Mouse (Mus musculus): Measurements from ENCODE around the gene Clca3a2. TPM values are rescaled to one million over a fixed set of nuclear protein-coding genes. Genes with fewer than 3 reads are reported as not detected.
A peak's percentile ranks its signal among the peaks of the same experiment; 100 is the strongest.
"Not testable (repeated sequence)": the region's sequence is repeated elsewhere in the genome, so short reads cannot be mapped to it uniquely, and the experiment has no call there.

Clca3a2 gene
- polyA plus RNA-seq, 1 experiment from 2014 or later = 0.51 TPM

DNA sequence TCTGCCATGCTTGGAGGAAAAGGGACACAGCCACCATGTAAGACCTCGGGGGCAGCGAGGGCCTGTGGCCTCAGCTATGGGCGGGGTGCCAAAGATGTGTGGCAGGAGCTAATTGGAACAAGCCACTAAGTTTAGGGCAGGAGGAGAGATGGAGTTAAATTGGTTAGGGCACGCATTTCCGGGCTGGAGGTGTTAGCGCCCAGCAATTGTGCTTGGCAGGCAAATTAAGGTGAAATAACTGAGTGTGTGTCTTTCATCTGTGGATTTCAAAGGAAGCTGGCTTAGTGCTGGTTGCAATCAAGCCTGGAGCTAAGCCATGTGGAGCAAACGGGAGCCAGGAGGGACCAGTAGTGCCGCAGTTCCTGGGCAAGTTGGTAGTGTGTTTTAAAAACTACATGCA, 63.2 kb downstream of the Clca3a2 start:
- not testable (repeated sequence) for H3K4me3 ChIP-seq (ENCODE audit: low read depth, low read length); H3K27me3 ChIP-seq (replicated peaks; ENCODE audit: control insufficient read depth, insufficient read depth, low read length); H3K36me3 ChIP-seq (ENCODE audit: control insufficient read depth, insufficient read depth, low read length); H3K4me1 ChIP-seq (ENCODE audit: control insufficient read depth, insufficient read depth, low read length); H3K27ac ChIP-seq (replicated peaks; ENCODE audit: low read depth, low read length); ATAC-seq (ENCODE audit: low read depth); H3K9ac ChIP-seq (ENCODE audit: low read depth, low read length); H3K9me3 ChIP-seq (ENCODE audit: control insufficient read depth, low read length); H3K4me2 ChIP-seq (ENCODE audit: low read depth, low read length)
- WGBS = 65% methylated on average over 8 of the region's 8 CpGs
- peak; percentile 3 for DNase-seq (ENCODE audit: low spot score)

DNA sequence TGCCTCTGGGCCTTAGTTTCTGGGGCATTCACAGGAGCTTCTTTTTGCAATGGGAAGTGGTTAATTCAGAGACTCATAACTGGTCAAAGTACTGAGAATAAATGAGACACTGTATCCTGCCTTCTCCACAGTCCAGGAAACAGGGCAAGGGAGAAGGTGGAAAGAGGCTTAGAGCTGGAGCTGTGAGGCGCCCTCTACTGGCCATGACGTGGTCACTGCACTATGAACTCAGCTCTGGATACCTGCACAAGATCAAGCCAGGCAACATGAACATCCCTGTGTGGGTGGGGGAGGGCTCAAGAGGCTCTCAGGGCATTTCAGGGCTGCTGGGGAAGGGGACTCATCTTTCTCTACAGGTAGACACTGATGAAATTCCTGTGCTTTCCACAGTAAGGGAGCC, 66.2 kb downstream of the Clca3a2 start:
- H3K4me3 ChIP-seq (ENCODE audit: low read depth, low read length) = no peak overlapping the region
- no peak overlapping the region for H3K9ac ChIP-seq (ENCODE audit: low read depth, low read length)
- no peaks in the 10 kb centered on the region for H3K4me1 ChIP-seq (ENCODE audit: control insufficient read depth, insufficient read depth, low read length)
- ATAC-seq (ENCODE audit: low read depth) (no peak), DNase-seq (ENCODE audit: low spot score) (no peak)
- no peak overlapping the region for H3K4me2 ChIP-seq (ENCODE audit: low read depth, low read length)
- H3K36me3 ChIP-seq (ENCODE audit: control insufficient read depth, insufficient read depth, low read length) = no peaks in the 10 kb centered on the region
- no peaks in the 10 kb centered on the region for H3K9me3 ChIP-seq (ENCODE audit: control insufficient read depth, low read length)
- H3K27ac ChIP-seq (replicated peaks; ENCODE audit: low read depth, low read length) = no peak overlapping the region
- WGBS = 3% methylated on average over 2 of the region's 2 CpGs
- no peaks in the 10 kb centered on the region for H3K27me3 ChIP-seq (replicated peaks; ENCODE audit: control insufficient read depth, insufficient read depth, low read length)

DNA sequence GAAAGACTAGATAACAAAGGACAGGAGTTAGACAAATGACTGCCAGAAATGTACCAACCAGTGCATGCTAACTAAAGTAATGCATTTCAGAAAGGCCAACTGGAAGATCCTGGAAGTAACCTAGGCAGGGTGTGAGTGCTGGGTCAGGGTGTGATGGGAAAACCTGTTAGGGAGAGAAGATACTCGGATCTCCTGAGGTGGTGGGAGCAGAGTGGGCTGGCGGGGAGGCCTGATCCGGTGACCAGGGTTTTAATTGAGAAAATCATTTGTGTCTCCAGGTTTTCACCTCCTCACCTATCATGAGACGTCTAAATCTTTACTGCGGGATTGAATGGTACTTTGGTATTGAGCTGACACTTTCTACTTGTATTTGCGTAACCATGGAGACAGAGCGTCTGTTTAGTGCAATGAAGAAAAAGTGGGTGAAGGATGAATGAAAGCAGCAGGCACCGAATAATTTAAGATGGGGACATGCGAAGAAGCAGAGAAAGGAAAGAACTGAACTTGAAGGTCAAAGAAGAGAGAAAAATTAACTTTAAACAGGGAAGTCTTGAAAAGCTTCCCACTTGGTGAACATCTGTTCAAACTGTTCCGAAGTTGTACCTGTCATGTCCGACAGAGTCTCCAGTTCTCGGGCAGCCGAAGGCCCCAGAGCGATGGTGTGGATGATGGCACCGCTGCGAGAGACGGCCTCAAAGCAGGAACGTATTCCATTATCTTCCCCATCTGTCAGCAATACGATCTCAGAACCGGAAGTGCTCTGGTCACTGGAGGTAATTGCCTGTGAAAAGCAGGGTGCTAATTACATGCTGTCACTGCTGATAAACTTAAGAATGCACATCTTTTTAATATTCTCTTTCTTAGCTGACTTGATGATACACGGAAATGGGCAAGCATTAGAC, 70.0 kb downstream of the Clca3a2 start:
- H3K9ac ChIP-seq (ENCODE audit: low read depth, low read length); H3K9me3 ChIP-seq (ENCODE audit: control insufficient read depth, low read length); ATAC-seq (ENCODE audit: low read depth); H3K4me1 ChIP-seq (ENCODE audit: control insufficient read depth, insufficient read depth, low read length); H3K4me2 ChIP-seq (ENCODE audit: low read depth, low read length); H3K27me3 ChIP-seq (replicated peaks; ENCODE audit: control insufficient read depth, insufficient read depth, low read length); DNase-seq (ENCODE audit: low spot score); H3K27ac ChIP-seq (replicated peaks; ENCODE audit: low read depth, low read length); H3K4me3 ChIP-seq (ENCODE audit: low read depth, low read length); H3K36me3 ChIP-seq (ENCODE audit: control insufficient read depth, insufficient read depth, low read length): not testable (repeated sequence)
- WGBS = 62% methylated on average over 18 of the region's 21 CpGs

DNA sequence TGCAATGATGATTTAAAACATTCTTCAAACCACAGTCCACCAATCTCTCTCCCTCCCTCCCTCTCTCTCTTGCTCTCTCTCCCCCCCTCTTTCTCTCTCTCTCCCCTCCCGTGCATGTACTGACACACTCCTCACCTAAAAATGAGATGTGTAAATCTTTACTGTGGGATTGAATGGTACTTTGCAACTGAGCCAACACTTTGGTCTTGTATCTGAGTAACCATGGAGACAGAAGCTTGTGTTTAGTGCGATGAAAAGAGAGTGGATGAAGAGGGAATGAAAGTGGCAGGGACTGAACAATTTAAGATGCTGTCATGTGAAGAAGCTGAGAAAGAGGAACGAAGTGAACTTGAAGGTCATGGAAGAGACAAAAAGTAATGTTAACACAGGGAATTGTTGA, 71.6 kb downstream of the Clca3a2 start:
- not testable (repeated sequence) for H3K27me3 ChIP-seq (replicated peaks; ENCODE audit: control insufficient read depth, insufficient read depth, low read length); H3K9me3 ChIP-seq (ENCODE audit: control insufficient read depth, low read length); H3K9ac ChIP-seq (ENCODE audit: low read depth, low read length); H3K4me1 ChIP-seq (ENCODE audit: control insufficient read depth, insufficient read depth, low read length); H3K4me2 ChIP-seq (ENCODE audit: low read depth, low read length); DNase-seq (ENCODE audit: low spot score); H3K27ac ChIP-seq (replicated peaks; ENCODE audit: low read depth, low read length); H3K36me3 ChIP-seq (ENCODE audit: control insufficient read depth, insufficient read depth, low read length); H3K4me3 ChIP-seq (ENCODE audit: low read depth, low read length); ATAC-seq (ENCODE audit: low read depth)
- WGBS = 57% methylated on average over 3 of the region's 3 CpGs

Other genes starting within 250 kb of the Clca3a2 start
- gene Hs2st1, start 249.3 kb downstream of the Clca3a2 start, polyA plus RNA-seq (2014; fragmentation: Nextera tagmentation; extraction: Ambion mirVana) = 13.7 and 14.4 TPM in 2 replicates
- gene Selenof, start 249.2 kb downstream of the Clca3a2 start, polyA plus RNA-seq (2014; fragmentation: Nextera tagmentation; extraction: Ambion mirVana) = 552 and 561 TPM in 2 replicates
- 146 and 157 TPM in 2 replicates for gene Sh3glb1, start 99.2 kb downstream of the Clca3a2 start, polyA plus RNA-seq (2014; fragmentation: Nextera tagmentation; extraction: Ambion mirVana)
- gene Clca3a1, start 58.5 kb downstream of the Clca3a2 start, polyA plus RNA-seq (2014; fragmentation: Nextera tagmentation; extraction: Ambion mirVana) = 1.9 TPM in 2 replicates
- 0.20 and 0.28 TPM in 2 replicates for gene Clca3b, start 29.9 kb upstream of the Clca3a2 start, polyA plus RNA-seq (2014; fragmentation: Nextera tagmentation; extraction: Ambion mirVana)
- not detected in 2 replicates for gene Clca4b, start 113.0 kb upstream of the Clca3a2 start, polyA plus RNA-seq (2014; fragmentation: Nextera tagmentation; extraction: Ambion mirVana)
- gene Clca4a, start 155.6 kb upstream of the Clca3a2 start, polyA plus RNA-seq (2014; fragmentation: Nextera tagmentation; extraction: Ambion mirVana) = not detected in 2 replicates
- 0.25 and 0.39 TPM in 2 replicates for gene Clca1, start 213.3 kb upstream of the Clca3a2 start, polyA plus RNA-seq (2014; fragmentation: Nextera tagmentation; extraction: Ambion mirVana)